Mouse (Mus musculus) olfactory bulb, adult 2 months (tissue): Measurements from ENCODE around the gene Rrp9.

ENCODE experiments used
- CTCF ChIP-seq: fragments of 200-500 bp; IDR thresholded peaks from 2 replicates; pipeline ENCODE4 v1.5.1; 2012; ENCODE audit warnings: low read depth, mild to moderate bottlenecking, low read length, moderate library complexity; ENCODE audit not compliant: insufficient read depth
- POLR2A ChIP-seq: fragments of 200-500 bp; IDR thresholded peaks from 2 replicates; pipeline ENCODE4 v1.6.1; 2012; ENCODE audit warnings: mild to moderate bottlenecking, low read depth, low read length, moderate library complexity; ENCODE audit not compliant: insufficient read depth

- TF ChIP-seq POLR2A (no peak), CTCF (no peak)
Observed at GRCm38 (mm10) chr9:106447951-106448350, 27.8 kb upstream of the Rrp9 start.
